Mouse (Mus musculus): Measurements from ENCODE around the gene Nup214. TPM values are rescaled to one million over a fixed set of nuclear protein-coding genes. Genes with fewer than 3 reads are reported as not detected.
A peak's percentile ranks its signal among the peaks of the same experiment; 100 is the strongest.

Nup214 gene
- total and polyA plus RNA-seq, 3 experiments, result 13.9 to 106 (median 50.9) TPM

DNA sequence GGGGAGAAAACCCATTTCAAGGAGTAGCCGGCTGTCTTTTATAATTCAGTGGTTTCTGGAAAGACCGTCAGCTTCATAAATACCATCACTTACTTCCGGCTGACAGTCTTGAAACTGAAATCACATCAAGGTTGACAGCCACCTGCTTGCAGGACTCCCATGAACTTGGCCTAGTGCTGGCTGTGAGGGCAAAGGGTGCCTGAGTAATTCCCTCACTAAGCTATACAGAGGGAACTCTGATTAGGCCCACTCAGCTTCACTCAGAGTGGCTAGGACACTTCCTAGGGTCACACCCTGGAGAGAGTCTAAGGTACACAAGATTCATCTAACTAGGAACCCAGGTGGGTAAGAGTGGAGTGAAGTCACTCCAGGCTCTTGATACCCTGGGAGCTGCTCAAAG lies 106.4 kb downstream of the Nup214 start:
- Histone ChIP-seq H3K4me1 (ENCODE audit: control insufficient read depth in 1 of 2, insufficient read depth in 2 of 2) (peaks cover 12 to 37% of the 10 kb centered on the region in 2 experiments), H3K9me3 (replicated peaks; ENCODE audit: low read length) (peaks cover 9% of the 10 kb centered on the region), H3K4me3 (replicated peaks in 1 of 3; ENCODE audit: low read depth in 2 of 3, low read length in 2 of 3, poor library complexity in 1 of 3) (no peak overlapping the region), H3K36me3 (replicated peaks in 1 of 2; ENCODE audit: control insufficient read depth in 1 of 2, insufficient read depth in 1 of 2, low read length in 1 of 2) (no peaks in the 10 kb centered on the region), H3K27ac (ENCODE audit: insufficient read depth, low read depth) (no peak overlapping the region), H3K27me3 (replicated peaks) (peaks cover 15% of the 10 kb centered on the region), H3K4me2 (ENCODE audit: insufficient read depth, low read depth, poor library complexity, severe bottlenecking) (no peak overlapping the region), H3K79me2 (replicated peaks; ENCODE audit: control insufficient read depth, extremely low read depth, insufficient read depth, poor library complexity, severe bottlenecking) (no peaks in the 10 kb centered on the region), H3K9ac (ENCODE audit: insufficient read depth, low read depth) (no peak overlapping the region)
- in situ Hi-C loops (cut with MboI; ENCODE audit: low pct_ligation_motif_present, low pct_unique_long_range_greater_than_20kb, low sequenced_read_pairs), result no loop called here
- TF ChIP-seq IRF4 (IDR thresholded peaks at IDR 0.05; ENCODE audit: low read depth, low read length) (no peak), EP300 (IDR thresholded peaks at IDR 0.05; ENCODE audit: low read length) (peak; percentile 50; the same call in 1 of the 2 replicates), TCF12 (IDR thresholded peaks at IDR 0.05; ENCODE audit: low read depth, low read length) (0 out of 2 replicates have a peak, but pooled peaks have one; percentile 7)
- dilution Hi-C loops (cut with MboI; ENCODE audit: extremely low pct_ligation_motif_present, extremely low pct_unique_long_range_greater_than_20kb, low sequenced_read_pairs), result no loop called here
- no peak for DNase-seq (ENCODE audit: extremely low read depth)

GRCm38 (mm10) chr2:32081296-32081929 lies 107.2 kb downstream of the Nup214 start:
- H3K27ac ChIP-seq (ENCODE audit: insufficient read depth, low read depth), result no peak overlapping the region
- H3K4me1 ChIP-seq (ENCODE audit: control insufficient read depth in 1 of 2, insufficient read depth in 2 of 2), result peaks cover 12 to 37% of the 10 kb centered on the region in 2 experiments
- no peaks in the 10 kb centered on the region for H3K36me3 ChIP-seq (replicated peaks in 1 of 2; ENCODE audit: control insufficient read depth in 1 of 2, insufficient read depth in 1 of 2, low read length in 1 of 2)
- in situ Hi-C loops (cut with MboI; ENCODE audit: low pct_ligation_motif_present, low pct_unique_long_range_greater_than_20kb, low sequenced_read_pairs), result no loop called here
- no peak overlapping the region for H3K4me2 ChIP-seq (ENCODE audit: insufficient read depth, low read depth, poor library complexity, severe bottlenecking)
- no peaks in the 10 kb centered on the region for H3K79me2 ChIP-seq (replicated peaks; ENCODE audit: control insufficient read depth, extremely low read depth, insufficient read depth, poor library complexity, severe bottlenecking)
- H3K9ac ChIP-seq (ENCODE audit: insufficient read depth, low read depth), result no peak overlapping the region
- no peak for DNase-seq (ENCODE audit: extremely low read depth)
- H3K27me3 ChIP-seq (replicated peaks), result peaks cover 21% of the 10 kb centered on the region
- no peak for TF ChIP-seq RAD21 (IDR thresholded peaks at IDR 0.05; ENCODE audit: low read depth, low read length)
- TF ChIP-seq IRF4 (IDR thresholded peaks at IDR 0.05; ENCODE audit: low read depth, low read length), result no peak
- TF ChIP-seq USF2 (conservative IDR thresholded peaks at IDR 0.05; ENCODE audit: low read depth, low read length), result no peak
- no peak for TF ChIP-seq ELF1 (IDR thresholded peaks at IDR 0.05; ENCODE audit: low read depth, low read length)
- no peak for TF ChIP-seq SIN3A (IDR thresholded peaks at IDR 0.05; ENCODE audit: low read length)
- TF ChIP-seq ETS1 (conservative IDR thresholded peaks at IDR 0.05; ENCODE audit: low read depth, low read length), result no peak
- TF ChIP-seq HCFC1 (IDR thresholded peaks at IDR 0.05; ENCODE audit: low read depth, low read length), result no peak
- no peak for TF ChIP-seq KAT2A (IDR thresholded peaks at IDR 0.05; ENCODE audit: insufficient replicate concordance, low read length)
- TF ChIP-seq TCF12 (IDR thresholded peaks at IDR 0.05; ENCODE audit: low read depth, low read length), result no peak
- no peak for TF ChIP-seq CHD1 (IDR thresholded peaks at IDR 0.05; ENCODE audit: low read depth, low read length)
- no peak for TF ChIP-seq MAZ (IDR thresholded peaks at IDR 0.05; ENCODE audit: low read depth, low read length)
- no peak for TF ChIP-seq JUND (conservative IDR thresholded peaks at IDR 0.05; ENCODE audit: low read depth, low read length)
- TF ChIP-seq NELFE (IDR thresholded peaks at IDR 0.05; ENCODE audit: low read depth, low read length), result no peak
- no peak for TF ChIP-seq ZKSCAN1 (IDR thresholded peaks at IDR 0.05; ENCODE audit: borderline replicate concordance, low read depth, low read length)
- TF ChIP-seq MXI1 (IDR thresholded peaks at IDR 0.05; ENCODE audit: low read depth, low read length), result no peak
- no peak for TF ChIP-seq POLR2AphosphoS2 (IDR thresholded peaks at IDR 0.05; ENCODE audit: low read depth, low read length)
- no peak for TF ChIP-seq RCOR1 (conservative IDR thresholded peaks at IDR 0.05; ENCODE audit: low read depth, low read length)
- TF ChIP-seq CTCF (conservative IDR thresholded peaks at IDR 0.05 in 1 of 2, IDR thresholded peaks at IDR 0.05 in 1 of 2; ENCODE audit: low read depth in 2 of 2, low read length in 2 of 2), result no peak
- TF ChIP-seq SMC3 (IDR thresholded peaks at IDR 0.05; ENCODE audit: low read depth, low read length), result no peak
- peaks cover 9% of the 10 kb centered on the region for H3K9me3 ChIP-seq (replicated peaks; ENCODE audit: low read length)
- H3K4me3 ChIP-seq (replicated peaks in 1 of 3; ENCODE audit: low read depth in 2 of 3, low read length in 2 of 3, poor library complexity in 1 of 3), result no peak overlapping the region
- dilution Hi-C loops (cut with MboI; ENCODE audit: extremely low pct_ligation_motif_present, extremely low pct_unique_long_range_greater_than_20kb, low sequenced_read_pairs), result no loop called here

Data from CH12.LX (cell line).